Mouse (Mus musculus) midbrain, embryonic 12.5 days (tissue): ENCODE measurements around the gene Slc39a11. TPM values are rescaled to one million over a fixed set of nuclear protein-coding genes. Genes with fewer than 3 reads are reported as not detected.

ENCODE experiments used
- ATAC-seq: fragments of 200-750 bp; cut with Nextera tagmentation; 2 replicates; pipeline ENCODE4 v1.8.0; 2017; ENCODE audit warnings: low read depth, moderate TSS enrichment, moderate library complexity; ENCODE audit not compliant: low FRiP score
- H3K27ac ChIP-seq: fragments of 300-500 bp; sonication (generic); replicated peaks from 2 replicates; pipeline ENCODE4 v1.5.1; 2016; ENCODE audit warnings: mild to moderate bottlenecking
- H3K27me3 ChIP-seq: fragments of 300-500 bp; sonication (generic); 2 replicates; pipeline ENCODE4 v1.6.1; 2016; ENCODE audit warnings: mild to moderate bottlenecking
- H3K36me3 ChIP-seq: fragments of 300-500 bp; sonication (generic); 2 replicates; pipeline ENCODE4 v1.6.1; 2016
- H3K4me1 ChIP-seq: fragments of 300-500 bp; sonication (generic); 2 replicates; pipeline ENCODE4 v1.6.1; 2016
- H3K4me2 ChIP-seq: fragments of 300-500 bp; sonication (generic); replicated peaks from 2 replicates; pipeline ENCODE4 v1.6.1; 2016; ENCODE audit warnings: mild to moderate bottlenecking, moderate library complexity
- H3K4me3 ChIP-seq: fragments of 300-500 bp; sonication (generic); 2 replicates; pipeline ENCODE4 v1.5.1; 2016; ENCODE audit warnings: mild to moderate bottlenecking
- H3K9ac ChIP-seq: fragments of 300-500 bp; sonication (generic); replicated peaks from 2 replicates; pipeline ENCODE4 v1.6.1; 2016; ENCODE audit warnings: mild to moderate bottlenecking, moderate library complexity
- H3K9me3 ChIP-seq: fragments of 300-500 bp; sonication (generic); 2 replicates; pipeline ENCODE4 v1.6.1; 2016; ENCODE audit warnings: mild to moderate bottlenecking
- WGBS: fragments of 180-500 bp; shearing (Covaris S2); methylation state at CpG from one replicate; pipeline ENCODE4 v1.1.7; 2016; 5-methylcytosine and 5-hydroxymethylcytosine counted together
- polyA plus RNA-seq: library from polyadenylated mRNA; unstranded; fragments of >200 nt; fragmentation: Nextera tagmentation; extraction: Ambion mirVana; gene quantifications from 2 replicates; pipeline ENCODE4 v1.2.1, GENCODE M21; 2016

Slc39a11 gene
- polyA plus RNA-seq, 1 experiment from 2014 or later: 26.1 TPM

GRCm38 (mm10) chr11:113366257-113367030, 283.4 kb downstream of the Slc39a11 start:
- Histone ChIP-seq H3K4me1 (peaks cover 23% of the 10 kb centered on the region), H3K9me3 (no peaks in the 10 kb centered on the region), H3K27ac (peak overlapping the region; percentile 55), H3K27me3 (peaks cover 34% of the 10 kb centered on the region), H3K9ac (no peak overlapping the region), H3K4me3 (no peak overlapping the region), H3K36me3 (no peaks in the 10 kb centered on the region), H3K4me2 (0 out of 2 replicates have a peak overlapping the region, but pooled peaks have one; percentile 0)
- peak; percentile 78 for ATAC-seq
- WGBS: 27% methylated on average over 19 of the region's 19 CpGs

DNA sequence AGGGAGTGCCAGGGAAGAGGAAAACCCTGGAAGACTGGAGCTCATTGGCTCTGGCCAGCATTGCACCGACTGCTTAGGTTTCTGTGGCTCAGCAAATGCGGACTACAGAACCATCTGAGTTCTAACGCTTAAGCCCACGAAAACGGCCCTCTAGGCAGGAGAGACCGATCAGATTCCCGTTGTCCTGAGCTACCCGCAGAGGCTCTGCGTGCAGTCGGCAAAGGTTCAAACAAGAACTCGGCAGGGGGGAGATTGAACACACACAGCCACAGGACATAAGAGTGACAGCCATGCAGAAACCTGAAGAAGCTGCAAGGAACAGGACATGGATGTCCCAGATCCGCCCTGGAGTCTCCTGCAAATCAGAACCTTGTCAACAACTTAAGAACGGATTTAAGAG, 286.1 kb downstream of the Slc39a11 start:
- peaks cover 23% of the 10 kb centered on the region for H3K4me1 ChIP-seq
- H3K27me3 ChIP-seq: peaks cover 36% of the 10 kb centered on the region
- H3K27ac ChIP-seq: no peak overlapping the region; the same call in 1 of the 2 replicates
- no peaks in the 10 kb centered on the region for H3K9me3 ChIP-seq
- H3K9ac ChIP-seq: no peak overlapping the region
- H3K4me3 ChIP-seq: no peak overlapping the region
- H3K4me2 ChIP-seq: no peak overlapping the region
- H3K36me3 ChIP-seq: no peaks in the 10 kb centered on the region
- 20% methylated on average over 13 of the region's 13 CpGs for WGBS
- ATAC-seq: no peak

GRCm38 (mm10) chr11:113362617-113363016, 287.3 kb downstream of the Slc39a11 start:
- no peak overlapping the region for H3K9ac ChIP-seq
- no peak overlapping the region for H3K4me3 ChIP-seq
- H3K27ac ChIP-seq: no peak overlapping the region
- H3K4me1 ChIP-seq: peaks cover 23% of the 10 kb centered on the region
- no peaks in the 10 kb centered on the region for H3K9me3 ChIP-seq
- 95% methylated on average over 7 of the region's 7 CpGs for WGBS
- H3K4me2 ChIP-seq: no peak overlapping the region
- peaks cover 36% of the 10 kb centered on the region for H3K27me3 ChIP-seq
- no peak for ATAC-seq
- no peaks in the 10 kb centered on the region for H3K36me3 ChIP-seq

DNA sequence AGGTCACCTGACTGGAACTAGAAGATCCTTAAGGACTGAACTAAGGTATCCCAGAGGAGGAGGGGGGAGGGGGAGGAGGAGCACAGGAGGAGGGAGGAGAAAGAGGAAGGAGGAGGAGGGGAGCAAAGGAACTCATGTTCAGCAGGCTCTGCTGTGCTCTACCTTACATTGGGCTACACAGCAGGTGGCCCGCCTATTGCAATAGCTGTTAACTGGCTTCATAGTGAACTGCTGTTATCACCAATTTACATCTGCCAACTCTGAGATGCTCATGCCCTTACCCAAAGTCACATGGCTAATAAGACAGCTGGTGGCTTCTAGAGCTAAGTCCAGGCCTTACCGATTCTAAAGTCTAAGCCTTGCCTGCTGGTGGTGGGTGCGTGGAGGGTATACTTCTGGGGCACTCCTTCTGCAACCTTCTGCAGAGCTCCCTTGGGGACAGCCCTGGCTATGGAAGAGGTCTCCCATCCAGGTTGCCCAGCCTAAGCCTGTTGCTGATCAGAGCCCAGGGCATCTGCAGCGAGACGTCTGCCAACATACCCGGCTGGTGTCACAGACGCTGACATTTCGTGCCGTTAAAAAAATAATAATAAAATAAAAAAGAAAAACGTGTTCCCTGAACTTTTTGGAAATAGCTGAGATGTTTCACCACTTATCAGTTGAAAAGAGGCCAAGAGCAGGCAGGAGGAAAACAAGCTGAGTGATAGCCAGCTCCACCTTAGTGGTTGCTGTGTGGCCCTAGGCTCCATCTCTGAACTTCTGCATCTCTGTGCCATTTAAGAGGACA, 289.6 kb downstream of the Slc39a11 start:
- Histone ChIP-seq H3K4me2 (no peak overlapping the region), H3K9me3 (no peaks in the 10 kb centered on the region), H3K4me1 (peaks cover 8% of the 10 kb centered on the region), H3K9ac (no peak overlapping the region), H3K27me3 (peaks cover 31% of the 10 kb centered on the region), H3K4me3 (no peak overlapping the region), H3K36me3 (no peaks in the 10 kb centered on the region), H3K27ac (no peak overlapping the region)
- WGBS: 91% methylated on average over 10 of the region's 10 CpGs
- ATAC-seq: no peak

DNA sequence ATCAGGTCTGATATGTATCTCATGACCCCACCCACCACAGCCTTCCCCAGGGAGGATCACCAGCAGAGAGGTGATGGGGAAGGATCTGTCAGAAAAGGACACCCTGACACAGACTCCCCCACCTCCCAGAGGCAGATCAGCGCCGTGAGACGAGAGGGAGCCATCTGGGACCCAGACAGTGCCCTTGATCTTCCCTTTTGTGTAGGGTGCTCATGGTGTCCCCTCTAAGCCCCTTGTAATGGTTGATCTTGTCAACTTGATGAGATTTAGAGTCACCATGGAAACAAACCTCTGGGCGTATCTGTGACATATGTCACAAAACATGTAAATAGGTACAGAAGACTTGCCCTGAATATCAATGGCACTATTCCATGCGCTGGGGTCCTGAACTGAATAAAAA, 293.9 kb downstream of the Slc39a11 start:
- Histone ChIP-seq H3K4me2 (no peak overlapping the region), H3K27me3 (0 out of 2 replicates have a peak, but pooled peaks cover 2% of the 10 kb centered on the region), H3K4me1 (peaks cover 11% of the 10 kb centered on the region), H3K9ac (no peak overlapping the region), H3K4me3 (no peak overlapping the region), H3K36me3 (no peaks in the 10 kb centered on the region), H3K27ac (peak overlapping the region; percentile 42), H3K9me3 (no peaks in the 10 kb centered on the region)
- 32% methylated on average over 5 of the region's 5 CpGs for WGBS
- peak; percentile 38; the same call in 1 of the 2 replicates for ATAC-seq

GRCm38 (mm10) chr11:113352085-113352815, 297.6 kb downstream of the Slc39a11 start:
- H3K36me3 ChIP-seq: 0 out of 2 replicates have a peak, but pooled peaks cover 3% of the 10 kb centered on the region
- peaks cover 7% of the 10 kb centered on the region; the same call in 1 of the 2 replicates for H3K9me3 ChIP-seq
- no peak overlapping the region for H3K4me2 ChIP-seq
- H3K27me3 ChIP-seq: no peaks in the 10 kb centered on the region
- H3K27ac ChIP-seq: peak overlapping the region; percentile 61
- 45% methylated on average over 12 of the region's 12 CpGs for WGBS
- ATAC-seq: no peak
- H3K4me3 ChIP-seq: no peak overlapping the region
- peaks cover 13% of the 10 kb centered on the region for H3K4me1 ChIP-seq
- no peak overlapping the region for H3K9ac ChIP-seq

- 95% methylated on average over 4 of the region's 4 CpGs for WGBS
- H3K27ac ChIP-seq: no peak overlapping the region
These were observed 299.3 kb downstream of the Slc39a11 start for GRCm38 (mm10) chr11:113350583-113350982.

GRCm38 (mm10) chr11:113346895-113347514, 302.9 kb downstream of the Slc39a11 start:
- H3K4me2 ChIP-seq: no peak overlapping the region
- 0 out of 2 replicates have a peak, but pooled peaks cover 3% of the 10 kb centered on the region for H3K36me3 ChIP-seq
- H3K27ac ChIP-seq: peak overlapping the region; percentile 73
- H3K4me1 ChIP-seq: peaks cover 23% of the 10 kb centered on the region
- 44% methylated on average over 9 of the region's 9 CpGs for WGBS
- H3K9ac ChIP-seq: no peak overlapping the region
- H3K4me3 ChIP-seq: no peak overlapping the region
- peak; percentile 60; the same call in 1 of the 2 replicates for ATAC-seq
- peaks cover 7% of the 10 kb centered on the region; the same call in 1 of the 2 replicates for H3K9me3 ChIP-seq
- H3K27me3 ChIP-seq: no peaks in the 10 kb centered on the region

More at GRCm38 (mm10) chr11:113350583-113350982, 299.3 kb downstream of the Slc39a11 start:
- no peak for ATAC-seq
- H3K36me3 ChIP-seq: 0 out of 2 replicates have a peak, but pooled peaks cover 3% of the 10 kb centered on the region
- no peak overlapping the region for H3K4me2 ChIP-seq
- no peaks in the 10 kb centered on the region for H3K27me3 ChIP-seq
- H3K4me3 ChIP-seq: no peak overlapping the region
- no peak overlapping the region for H3K9ac ChIP-seq
- H3K9me3 ChIP-seq: peaks cover 7% of the 10 kb centered on the region; the same call in 1 of the 2 replicates
- H3K4me1 ChIP-seq: peaks cover 22% of the 10 kb centered on the region

DNA sequence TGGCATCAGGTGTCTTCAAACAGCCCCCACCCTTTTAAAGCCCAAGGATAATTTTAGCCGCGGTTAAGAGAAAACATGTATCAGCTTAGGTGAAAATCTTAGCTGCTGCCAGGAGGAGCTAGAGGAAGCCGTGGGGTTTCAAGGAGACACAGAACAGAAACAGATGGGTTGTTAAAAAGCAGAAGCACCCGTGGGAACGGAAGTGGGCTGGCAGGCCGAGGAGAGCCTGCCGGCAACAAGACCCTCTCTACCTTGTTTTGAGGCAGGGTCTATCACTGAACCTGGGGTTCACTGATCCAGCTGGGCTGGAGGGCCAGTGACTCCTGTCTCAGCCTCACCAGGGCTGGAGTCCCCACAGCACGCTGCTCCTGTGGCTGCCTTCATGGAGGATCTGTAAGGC, 310.1 kb downstream of the Slc39a11 start:
- Histone ChIP-seq H3K4me2 (no peak overlapping the region), H3K9me3 (no peaks in the 10 kb centered on the region), H3K9ac (no peak overlapping the region), H3K4me3 (no peak overlapping the region), H3K27me3 (no peaks in the 10 kb centered on the region), H3K4me1 (peaks cover 9% of the 10 kb centered on the region; the same call in 1 of the 2 replicates), H3K27ac (0 out of 2 replicates have a peak overlapping the region, but pooled peaks have one; percentile 20), H3K36me3 (no peaks in the 10 kb centered on the region)
- WGBS: 83% methylated on average over 8 of the region's 8 CpGs
- ATAC-seq: no peak

DNA sequence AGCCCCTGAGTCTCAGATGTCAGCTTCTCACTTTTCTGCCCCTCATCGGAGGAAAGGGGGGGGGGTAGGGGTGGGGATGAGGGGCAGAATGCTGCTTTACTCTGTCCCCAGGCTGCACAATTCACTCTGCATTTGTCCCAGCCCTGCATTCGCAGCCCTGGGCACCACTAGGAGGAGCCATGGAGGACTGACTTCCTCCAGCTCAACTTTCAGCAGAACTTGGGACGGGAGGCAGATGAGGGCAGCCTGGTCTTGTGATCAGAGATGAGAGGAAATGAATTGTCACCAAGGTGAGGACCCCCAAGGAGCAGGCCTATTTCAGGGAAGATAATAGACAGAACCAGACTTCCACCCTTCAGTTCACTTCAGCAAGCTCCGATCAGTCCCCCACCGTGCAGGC, 311.3 kb downstream of the Slc39a11 start:
- ATAC-seq: no peak
- H3K9me3 ChIP-seq: no peaks in the 10 kb centered on the region
- 53% methylated on average over 5 of the region's 5 CpGs for WGBS

DNA sequence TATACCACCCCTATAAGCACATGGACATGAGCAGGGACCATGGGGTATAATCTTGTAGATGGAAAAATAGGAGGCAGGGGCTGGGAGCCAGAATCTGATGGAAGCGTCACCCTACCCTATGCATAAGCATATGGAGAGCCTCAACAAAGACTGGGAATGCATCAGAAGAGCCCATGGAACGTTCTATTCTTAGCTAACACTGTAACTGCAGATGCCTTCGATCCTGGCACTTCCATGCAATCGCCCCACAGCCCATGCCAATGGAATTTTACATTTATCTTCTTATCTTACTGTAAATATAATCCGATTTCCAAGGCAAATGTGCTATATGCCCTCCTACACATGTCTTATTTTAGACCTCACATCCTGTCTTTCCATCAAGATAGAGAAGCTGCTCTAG, 314.2 kb downstream of the Slc39a11 start:
- no peak overlapping the region for H3K27ac ChIP-seq
- H3K4me2 ChIP-seq: no peak overlapping the region
- H3K9ac ChIP-seq: no peak overlapping the region
- peaks cover 9% of the 10 kb centered on the region for H3K27me3 ChIP-seq
- H3K9me3 ChIP-seq: no peaks in the 10 kb centered on the region
- peaks cover 14% of the 10 kb centered on the region for H3K4me1 ChIP-seq
- ATAC-seq: no peak
- 92% methylated on average over 5 of the region's 5 CpGs for WGBS
- H3K36me3 ChIP-seq: no peaks in the 10 kb centered on the region
- no peak overlapping the region for H3K4me3 ChIP-seq

More for the DNA sequence above, 311.3 kb downstream of the Slc39a11 start:
- Histone ChIP-seq H3K27me3 (no peaks in the 10 kb centered on the region), H3K4me2 (no peak overlapping the region), H3K27ac (no peak overlapping the region), H3K36me3 (no peaks in the 10 kb centered on the region), H3K9ac (no peak overlapping the region), H3K4me1 (peaks cover 13% of the 10 kb centered on the region), H3K4me3 (no peak overlapping the region)
